Mouse (Mus musculus) intestine, embryonic 16.5 days (tissue): ENCODE measurements around the gene Rora. TPM values are rescaled to one million over a fixed set of nuclear protein-coding genes. Genes with fewer than 3 reads are reported as not detected.

ENCODE experiments used
- ATAC-seq: fragments of 200-750 bp; cut with Nextera tagmentation; 2 replicates; pipeline ENCODE4 v1.8.0; 2017; ENCODE audit warnings: moderate TSS enrichment, moderate library complexity
- H3K27ac ChIP-seq: fragments of 300-500 bp; sonication (generic); 2 replicates; pipeline ENCODE4 v1.5.1; 2014; ENCODE audit warnings: mild to moderate bottlenecking, low read length
- H3K27me3 ChIP-seq: fragments of 300-500 bp; sonication (generic); replicated peaks from 2 replicates; pipeline ENCODE4 v1.6.1; 2014; ENCODE audit warnings: low read length, control low read depth, mixed read lengths; ENCODE audit not compliant: control insufficient read depth, insufficient read depth
- H3K36me3 ChIP-seq: fragments of 300-500 bp; sonication (generic); 2 replicates; pipeline ENCODE4 v1.6.1; 2014; ENCODE audit warnings: low read length, control low read depth; ENCODE audit not compliant: control insufficient read depth, insufficient read depth
- H3K4me1 ChIP-seq: fragments of 300-500 bp; sonication (generic); 2 replicates; pipeline ENCODE4 v1.6.1; 2014; ENCODE audit warnings: low read length, control low read depth, mixed read lengths; ENCODE audit not compliant: control insufficient read depth, insufficient read depth
- H3K4me2 ChIP-seq: fragments of 300-500 bp; sonication (generic); 2 replicates; pipeline ENCODE4 v1.6.1; 2014; ENCODE audit warnings: low read depth, low read length, control low read depth
- H3K4me3 ChIP-seq: fragments of 300-500 bp; sonication (generic); 2 replicates; pipeline ENCODE4 v1.5.1; 2014; ENCODE audit warnings: mild to moderate bottlenecking, low read length
- H3K9ac ChIP-seq: fragments of 300-500 bp; sonication (generic); 2 replicates; pipeline ENCODE4 v1.6.1; 2014; ENCODE audit warnings: low read depth, low read length
- H3K9me3 ChIP-seq: fragments of 300-500 bp; sonication (generic); 2 replicates; pipeline ENCODE4 v1.6.1; 2016; ENCODE audit warnings: low read length, control low read depth; ENCODE audit not compliant: control insufficient read depth
- WGBS: fragments of 180-500 bp; shearing (Covaris S2); extraction: QIAGEN DNeasy Blood & Tissue Kit; methylation state at CpG from one replicate; pipeline ENCODE4 v1.1.7; 2014; 5-methylcytosine and 5-hydroxymethylcytosine counted together
- polyA plus RNA-seq: library from polyadenylated mRNA; unstranded; fragments of >200 nt; fragmentation: Nextera tagmentation; extraction: Ambion mirVana; gene quantifications from 2 replicates; pipeline ENCODE4 v1.2.1, GENCODE M21; 2015

The Rora gene
- polyA plus RNA-seq, 1 experiment from 2014 or later: 4.5 TPM

DNA sequence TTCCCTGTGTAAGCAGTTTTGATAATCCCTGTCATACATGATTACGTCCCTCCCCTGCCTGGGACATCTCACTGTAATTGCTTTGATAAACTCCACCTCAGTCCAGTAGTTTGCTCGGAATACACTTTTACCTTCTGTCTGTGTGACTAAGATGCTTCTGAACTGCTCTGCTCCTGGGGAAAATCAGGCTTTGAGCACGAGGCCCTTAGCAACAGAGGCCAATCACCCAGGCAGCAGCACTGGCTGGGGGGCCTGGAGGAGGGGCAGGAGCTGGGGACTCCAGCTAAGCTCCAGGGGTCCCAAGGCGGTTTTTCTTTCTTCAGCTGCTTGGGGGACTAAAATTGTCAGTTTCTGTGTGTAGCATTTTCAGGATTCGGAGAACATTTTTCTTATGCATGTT, 32.0 kb downstream of the Rora start:
- ATAC-seq: no peak
- WGBS: 44% methylated on average over 5 of the region's 5 CpGs
- no peak overlapping the region for H3K4me3 ChIP-seq
- no peak overlapping the region for H3K27ac ChIP-seq
- no peaks in the 10 kb centered on the region for H3K27me3 ChIP-seq
- no peaks in the 10 kb centered on the region for H3K9me3 ChIP-seq
- H3K4me2 ChIP-seq: no peak overlapping the region
- H3K36me3 ChIP-seq: no peaks in the 10 kb centered on the region
- H3K4me1 ChIP-seq: no peaks in the 10 kb centered on the region
- H3K9ac ChIP-seq: no peak overlapping the region

- H3K9ac ChIP-seq: no peak overlapping the region
- no peak overlapping the region for H3K4me2 ChIP-seq
- H3K27ac ChIP-seq: no peak overlapping the region
- no peaks in the 10 kb centered on the region for H3K27me3 ChIP-seq
- no peaks in the 10 kb centered on the region for H3K9me3 ChIP-seq
- no peaks in the 10 kb centered on the region for H3K4me1 ChIP-seq
- 53% methylated on average over 10 of the region's 10 CpGs for whole genome bisulfite sequencing
- no peak for ATAC-seq
- H3K4me3 ChIP-seq: no peak overlapping the region
- no peaks in the 10 kb centered on the region for H3K36me3 ChIP-seq
Observed at GRCm38 (mm10) chr9:68687251-68687874, 33.8 kb downstream of the Rora start.

DNA sequence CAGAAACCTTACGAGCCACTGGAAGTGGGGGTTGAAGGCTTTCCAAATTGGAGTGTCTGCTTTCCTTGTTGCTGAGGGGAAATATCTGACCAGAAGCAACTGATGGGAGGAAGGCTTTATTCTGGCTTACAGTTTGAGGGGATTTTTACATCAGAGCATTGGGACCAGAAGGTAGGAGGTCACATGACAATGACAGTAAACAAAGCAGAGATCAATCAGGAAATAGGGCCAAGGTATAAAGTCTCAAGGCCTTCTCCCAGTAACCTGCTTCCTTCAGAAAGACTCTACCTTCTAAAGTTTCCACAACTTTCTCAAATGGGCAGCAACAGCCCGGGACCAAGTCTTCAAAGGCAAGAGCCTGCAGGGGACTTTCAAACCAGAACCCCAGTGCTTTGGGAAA, 34.6 kb downstream of the Rora start:
- 88% methylated on average over 2 of the region's 2 CpGs for WGBS
- no peak for ATAC-seq
- no peak overlapping the region for H3K4me3 ChIP-seq

GRCm38 (mm10) chr9:68689351-68689750, 35.8 kb downstream of the Rora start:
- no peak for ATAC-seq
- Histone ChIP-seq H3K9me3 (no peaks in the 10 kb centered on the region), H3K4me2 (no peak overlapping the region), H3K9ac (no peak overlapping the region), H3K4me3 (no peak overlapping the region), H3K27me3 (no peaks in the 10 kb centered on the region), H3K4me1 (no peaks in the 10 kb centered on the region), H3K36me3 (no peaks in the 10 kb centered on the region), H3K27ac (no peak overlapping the region)
- WGBS: 39% methylated on average over 4 of the region's 4 CpGs

More for the DNA sequence above, 34.6 kb downstream of the Rora start:
- Histone ChIP-seq H3K9me3 (no peaks in the 10 kb centered on the region), H3K9ac (no peak overlapping the region), H3K4me1 (no peaks in the 10 kb centered on the region), H3K4me2 (no peak overlapping the region), H3K36me3 (no peaks in the 10 kb centered on the region), H3K27ac (no peak overlapping the region), H3K27me3 (no peaks in the 10 kb centered on the region)

DNA sequence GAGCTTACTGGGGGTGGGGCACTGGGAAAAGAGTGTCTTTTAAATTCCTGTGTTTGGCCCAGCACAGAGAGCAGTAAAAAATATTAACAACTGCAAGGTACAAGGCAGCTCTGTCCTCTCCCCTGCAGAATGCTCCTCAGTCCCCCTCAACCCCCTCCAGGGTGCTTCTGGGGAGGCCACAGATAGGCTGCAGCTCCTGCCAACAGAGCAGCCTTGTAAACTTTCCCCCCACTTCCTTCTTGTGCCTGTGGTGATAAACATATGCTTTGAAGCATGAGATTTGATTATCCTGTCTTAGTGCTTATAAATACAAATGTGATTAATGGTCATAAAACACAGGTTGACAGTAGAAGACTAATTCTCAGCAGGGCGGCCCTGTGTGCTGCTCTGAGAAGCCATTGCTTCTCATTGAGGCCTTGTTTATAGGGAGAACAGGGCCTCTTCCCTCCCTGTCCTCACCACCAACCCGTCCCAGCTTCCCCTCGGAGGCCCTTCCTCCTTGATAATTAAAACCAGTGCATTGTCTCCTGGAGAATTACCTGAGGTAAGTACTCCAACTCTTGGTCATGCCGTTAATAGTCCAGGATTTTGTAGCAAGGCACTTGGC, 41.4 kb downstream of the Rora start:
- Histone ChIP-seq H3K4me3 (no peak overlapping the region), H3K27me3 (no peaks in the 10 kb centered on the region), H3K4me1 (peaks cover 10% of the 10 kb centered on the region; the same call in 1 of the 2 replicates), H3K9ac (no peak overlapping the region), H3K9me3 (no peaks in the 10 kb centered on the region), H3K4me2 (no peak overlapping the region), H3K27ac (no peak overlapping the region), H3K36me3 (no peaks in the 10 kb centered on the region)
- 27% methylated on average over 4 of the region's 4 CpGs for WGBS
- ATAC-seq: no peak

- no peaks in the 10 kb centered on the region for H3K36me3 ChIP-seq
- H3K4me2 ChIP-seq: no peak overlapping the region
- WGBS: 52% methylated on average over 16 of the region's 16 CpGs
- no peak for ATAC-seq
- H3K9ac ChIP-seq: no peak overlapping the region
- no peaks in the 10 kb centered on the region for H3K27me3 ChIP-seq
- no peaks in the 10 kb centered on the region for H3K9me3 ChIP-seq
- no peak overlapping the region for H3K4me3 ChIP-seq
- peaks cover 10% of the 10 kb centered on the region; the same call in 1 of the 2 replicates for H3K4me1 ChIP-seq
- no peak overlapping the region for H3K27ac ChIP-seq
Observed at GRCm38 (mm10) chr9:68695496-68695969, 41.9 kb downstream of the Rora start.

DNA sequence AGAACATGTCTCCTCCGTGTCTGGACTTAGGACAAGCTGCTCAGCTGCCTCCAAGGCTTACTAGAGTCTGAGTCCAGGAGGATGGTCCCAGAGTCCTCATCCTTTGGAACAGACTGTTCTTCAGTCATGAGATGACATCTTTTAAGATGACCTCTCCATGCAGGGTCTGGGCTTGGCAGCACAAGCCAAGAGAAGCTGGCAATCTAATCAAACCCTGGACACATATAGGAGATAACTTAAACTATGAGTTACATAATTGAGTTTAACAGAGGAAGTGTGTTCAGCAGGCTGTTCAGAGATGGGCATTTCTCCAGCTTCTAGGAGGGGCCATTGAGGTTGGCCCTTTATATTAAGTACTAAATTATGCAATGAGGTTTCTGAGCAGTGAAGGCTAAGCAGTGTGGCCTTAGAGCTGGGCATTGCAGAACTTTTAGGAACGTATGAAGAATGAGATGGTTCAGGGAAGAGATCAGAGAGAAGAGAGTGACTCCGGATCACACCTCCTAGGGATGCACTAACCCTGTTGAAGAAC, 42.9 kb downstream of the Rora start:
- Histone ChIP-seq H3K4me3 (no peak overlapping the region), H3K9me3 (no peaks in the 10 kb centered on the region), H3K27me3 (no peaks in the 10 kb centered on the region), H3K4me1 (peaks cover 10% of the 10 kb centered on the region; the same call in 1 of the 2 replicates), H3K9ac (no peak overlapping the region), H3K4me2 (no peak overlapping the region), H3K27ac (no peak overlapping the region), H3K36me3 (no peaks in the 10 kb centered on the region)
- WGBS: 91% methylated on average over 3 of the region's 3 CpGs
- ATAC-seq: no peak

DNA sequence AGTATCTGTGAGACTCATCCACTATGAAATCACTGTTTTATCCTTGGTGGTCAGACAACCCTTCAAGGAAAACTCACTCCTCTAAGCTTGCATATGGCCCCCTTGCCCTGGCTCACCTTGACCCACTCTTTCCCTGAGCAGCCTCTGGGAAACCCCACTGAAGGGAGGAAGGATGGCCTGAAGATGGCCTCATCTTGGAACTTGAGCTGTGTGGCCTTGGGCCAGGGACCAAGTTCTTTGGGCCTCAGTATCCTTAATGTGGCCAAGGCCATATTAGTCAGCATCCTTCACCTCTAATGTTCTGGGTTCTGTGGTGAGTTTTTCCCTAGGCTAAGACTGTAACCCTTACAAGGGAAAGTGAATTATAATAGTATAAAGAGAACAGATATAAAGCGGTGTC, 45.8 kb downstream of the Rora start:
- H3K9ac ChIP-seq: no peak overlapping the region
- no peak overlapping the region for H3K4me3 ChIP-seq
- H3K27ac ChIP-seq: no peak overlapping the region
- H3K36me3 ChIP-seq: no peaks in the 10 kb centered on the region
- no peaks in the 10 kb centered on the region for H3K9me3 ChIP-seq
- H3K27me3 ChIP-seq: no peaks in the 10 kb centered on the region; the same call in 1 of the 2 replicates
- H3K4me1 ChIP-seq: peaks cover 10% of the 10 kb centered on the region; the same call in 1 of the 2 replicates
- H3K4me2 ChIP-seq: no peak overlapping the region
- WGBS: 90% methylated on average over 1 of the region's 1 CpGs
- no peak for ATAC-seq

GRCm38 (mm10) chr9:68699856-68700255, 46.3 kb downstream of the Rora start:
- 70% methylated on average over 4 of the region's 4 CpGs for WGBS
- H3K27ac ChIP-seq: no peak overlapping the region
- H3K4me1 ChIP-seq: peaks cover 10% of the 10 kb centered on the region; the same call in 1 of the 2 replicates
- H3K27me3 ChIP-seq: no peaks in the 10 kb centered on the region; the same call in 1 of the 2 replicates
- ATAC-seq: no peak
- no peaks in the 10 kb centered on the region for H3K36me3 ChIP-seq
- no peak overlapping the region for H3K4me3 ChIP-seq
- H3K9ac ChIP-seq: no peak overlapping the region
- no peaks in the 10 kb centered on the region for H3K9me3 ChIP-seq
- H3K4me2 ChIP-seq: no peak overlapping the region
